Mouse (Mus musculus) embryonic facial prominence, embryonic 13.5 days (tissue): ENCODE measurements at regions not wholly inside any gene's neighbourhood (a gene's known extent, or its start where the extent isn't known, plus 50 kb on each side); places are given as distances from the start of the nearest gene placed in this dataset.
A peak's percentile ranks its signal among the peaks of the same experiment; 100 is the strongest.

Experiments
- ATAC-seq: fragments of 200-750 bp; cut with Nextera tagmentation; 2 replicates; pipeline ENCODE4 v1.8.0; 2017; ENCODE audit warnings: low read depth; ENCODE audit not compliant: insufficient number of reproducible peaks, insufficient read depth, low FRiP score, low TSS enrichment
- H3K27ac ChIP-seq: fragments of 300-500 bp; sonication (generic); 2 replicates; pipeline ENCODE4 v1.5.1; 2015; ENCODE audit warnings: moderate library complexity, mild to moderate bottlenecking, inconsistent platforms
- H3K27me3 ChIP-seq: fragments of 300-500 bp; sonication (generic); 2 replicates; pipeline ENCODE4 v1.6.1; 2015; ENCODE audit warnings: mild to moderate bottlenecking, inconsistent platforms
- H3K36me3 ChIP-seq: fragments of 300-500 bp; sonication (generic); 2 replicates; pipeline ENCODE4 v1.6.1; 2015; ENCODE audit warnings: mild to moderate bottlenecking, inconsistent platforms
- H3K4me1 ChIP-seq: fragments of 300-500 bp; sonication (generic); 2 replicates; pipeline ENCODE4 v1.6.1; 2015; ENCODE audit warnings: inconsistent platforms
- H3K4me2 ChIP-seq: fragments of 300-500 bp; sonication (generic); 2 replicates; pipeline ENCODE4 v1.6.1; 2015; ENCODE audit warnings: moderate library complexity, mild to moderate bottlenecking, inconsistent platforms
- H3K4me3 ChIP-seq: fragments of 300-500 bp; sonication (generic); 2 replicates; pipeline ENCODE4 v1.5.1; 2015; ENCODE audit warnings: mild to moderate bottlenecking, inconsistent platforms
- H3K9ac ChIP-seq: fragments of 300-500 bp; sonication (generic); 2 replicates; pipeline ENCODE4 v1.6.1; 2015; ENCODE audit warnings: mild to moderate bottlenecking, inconsistent platforms
- H3K9me3 ChIP-seq: fragments of 300-500 bp; sonication (generic); 2 replicates; pipeline ENCODE4 v1.6.1; 2016; ENCODE audit warnings: inconsistent platforms
- WGBS: fragments of 180-500 bp; shearing (Covaris S2); methylation state at CpG from one replicate; pipeline ENCODE4 v1.1.7; 2015; ENCODE audit warnings: mixed read lengths; 5-methylcytosine and 5-hydroxymethylcytosine counted together

- H3K4me3 ChIP-seq = no peak overlapping the region
- H3K27me3 ChIP-seq = no peaks in the 10 kb centered on the region
- no peaks in the 10 kb centered on the region for H3K9me3 ChIP-seq
- H3K36me3 ChIP-seq = no peaks in the 10 kb centered on the region
- peak overlapping the region; percentile 44 for H3K4me2 ChIP-seq
- H3K9ac ChIP-seq = no peak overlapping the region
- peaks cover 11% of the 10 kb centered on the region; the same call in 1 of the 2 replicates for H3K4me1 ChIP-seq
- WGBS = 32% methylated on average over 9 of the region's 9 CpGs
- no peak overlapping the region for H3K27ac ChIP-seq
- ATAC-seq = no peak
Measured at GRCm38 (mm10) chr16:78216752-78217351, 84.4 kb upstream of the Cxadr start.

GRCm38 (mm10) chr16:78211687-78212086 lies 89.6 kb upstream of the Cxadr start:
- Histone ChIP-seq H3K4me2 (no peak overlapping the region), H3K4me1 (no peaks in the 10 kb centered on the region; the same call in 1 of the 2 replicates), H3K27me3 (no peaks in the 10 kb centered on the region), H3K27ac (no peak overlapping the region), H3K9me3 (no peaks in the 10 kb centered on the region), H3K9ac (no peak overlapping the region), H3K4me3 (no peak overlapping the region), H3K36me3 (no peaks in the 10 kb centered on the region)
- ATAC-seq = no peak
- WGBS = 72% methylated on average over 8 of the region's 8 CpGs

- H3K27ac ChIP-seq = no peak overlapping the region
- no peak overlapping the region for H3K4me3 ChIP-seq
- no peaks in the 10 kb centered on the region for H3K4me1 ChIP-seq
- H3K27me3 ChIP-seq = no peaks in the 10 kb centered on the region
- no peaks in the 10 kb centered on the region for H3K36me3 ChIP-seq
- WGBS = 86% methylated on average over 5 of the region's 5 CpGs
- H3K9ac ChIP-seq = no peak overlapping the region
- H3K9me3 ChIP-seq = no peaks in the 10 kb centered on the region
- H3K4me2 ChIP-seq = no peak overlapping the region
- ATAC-seq = no peak
Measured at GRCm38 (mm10) chr16:78208321-78208720, 93.0 kb upstream of the Cxadr start.

GRCm38 (mm10) chr16:78204332-78204731 lies 97.0 kb upstream of the Cxadr start:
- no peak overlapping the region for H3K4me3 ChIP-seq
- H3K27me3 ChIP-seq = no peaks in the 10 kb centered on the region
- H3K4me2 ChIP-seq = no peak overlapping the region
- H3K4me1 ChIP-seq = no peaks in the 10 kb centered on the region
- WGBS = 73% methylated on average over 9 of the region's 9 CpGs
- no peaks in the 10 kb centered on the region for H3K36me3 ChIP-seq
- no peak overlapping the region for H3K9ac ChIP-seq
- ATAC-seq = no peak
- H3K27ac ChIP-seq = no peak overlapping the region
- H3K9me3 ChIP-seq = no peaks in the 10 kb centered on the region

- no peak overlapping the region for H3K27ac ChIP-seq
- WGBS = 49% methylated on average over 12 of the region's 12 CpGs
- no peaks in the 10 kb centered on the region; the same call in 1 of the 2 replicates for H3K27me3 ChIP-seq
- no peak for ATAC-seq
- no peaks in the 10 kb centered on the region for H3K36me3 ChIP-seq
- no peak overlapping the region for H3K4me3 ChIP-seq
- no peaks in the 10 kb centered on the region for H3K9me3 ChIP-seq
- H3K4me2 ChIP-seq = no peak overlapping the region
- H3K4me1 ChIP-seq = no peaks in the 10 kb centered on the region; the same call in 1 of the 2 replicates
- H3K9ac ChIP-seq = no peak overlapping the region
Measured at GRCm38 (mm10) chr16:78200044-78200830, 101.1 kb upstream of the Cxadr start.

GRCm38 (mm10) chr16:78199252-78199651 lies 102.0 kb upstream of the Cxadr start:
- ATAC-seq = no peak
- WGBS = 72% methylated on average over 10 of the region's 10 CpGs
- no peaks in the 10 kb centered on the region; the same call in 1 of the 2 replicates for H3K27me3 ChIP-seq
- no peak overlapping the region for H3K27ac ChIP-seq
- H3K4me2 ChIP-seq = 0 out of 2 replicates have a peak overlapping the region, but pooled peaks have one; percentile 20
- no peaks in the 10 kb centered on the region; the same call in 1 of the 2 replicates for H3K4me1 ChIP-seq
- H3K9ac ChIP-seq = no peak overlapping the region
- no peaks in the 10 kb centered on the region for H3K36me3 ChIP-seq
- no peaks in the 10 kb centered on the region for H3K9me3 ChIP-seq
- no peak overlapping the region for H3K4me3 ChIP-seq

GRCm38 (mm10) chr16:78198642-78199121 lies 102.6 kb upstream of the Cxadr start:
- H3K4me2 ChIP-seq = peak overlapping the region; percentile 20; the same call in 1 of the 2 replicates
- ATAC-seq = no peak
- 6% methylated on average over 16 of the region's 16 CpGs for WGBS
- H3K4me1 ChIP-seq = no peaks in the 10 kb centered on the region; the same call in 1 of the 2 replicates
- no peaks in the 10 kb centered on the region for H3K36me3 ChIP-seq
- H3K27me3 ChIP-seq = no peaks in the 10 kb centered on the region; the same call in 1 of the 2 replicates
- no peak overlapping the region for H3K27ac ChIP-seq
- H3K9ac ChIP-seq = no peak overlapping the region
- H3K9me3 ChIP-seq = no peaks in the 10 kb centered on the region
- no peak overlapping the region for H3K4me3 ChIP-seq

GRCm38 (mm10) chr16:78197252-78197896 lies 103.9 kb upstream of the Cxadr start:
- Histone ChIP-seq H3K27me3 (no peaks in the 10 kb centered on the region; the same call in 1 of the 2 replicates), H3K36me3 (no peaks in the 10 kb centered on the region), H3K9ac (no peak overlapping the region), H3K9me3 (no peaks in the 10 kb centered on the region), H3K4me2 (no peak overlapping the region), H3K4me1 (no peaks in the 10 kb centered on the region; the same call in 1 of the 2 replicates), H3K4me3 (no peak overlapping the region), H3K27ac (no peak overlapping the region)
- 13% methylated on average over 10 of the region's 10 CpGs for WGBS
- ATAC-seq = no peak

- Histone ChIP-seq H3K9ac (no peak overlapping the region), H3K36me3 (no peaks in the 10 kb centered on the region), H3K4me2 (no peak overlapping the region), H3K27me3 (no peaks in the 10 kb centered on the region), H3K27ac (no peak overlapping the region), H3K9me3 (no peaks in the 10 kb centered on the region), H3K4me3 (no peak overlapping the region), H3K4me1 (no peaks in the 10 kb centered on the region)
- WGBS = 75% methylated on average over 9 of the region's 9 CpGs
- no peak for ATAC-seq
Measured at GRCm38 (mm10) chr16:78170627-78171605, 130.4 kb upstream of the Cxadr start.

- Histone ChIP-seq H3K4me3 (no peak overlapping the region), H3K27ac (no peak overlapping the region), H3K9ac (no peak overlapping the region), H3K4me1 (no peaks in the 10 kb centered on the region), H3K4me2 (no peak overlapping the region), H3K27me3 (no peaks in the 10 kb centered on the region), H3K9me3 (no peaks in the 10 kb centered on the region), H3K36me3 (no peaks in the 10 kb centered on the region)
- 57% methylated on average over 3 of the region's 3 CpGs for WGBS
- ATAC-seq = no peak
Measured at GRCm38 (mm10) chr16:78156876-78157232, 144.4 kb upstream of the Cxadr start.
